Mouse (Mus musculus): ENCODE measurements around the gene Slc25a23. TPM values are rescaled to one million over a fixed set of nuclear protein-coding genes. Genes with fewer than 3 reads are reported as not detected.
A peak's percentile ranks its signal among the peaks of the same experiment; 100 is the strongest.

Slc25a23 gene
- polyA plus RNA-seq, 1 experiment, result 24.2 TPM

DNA sequence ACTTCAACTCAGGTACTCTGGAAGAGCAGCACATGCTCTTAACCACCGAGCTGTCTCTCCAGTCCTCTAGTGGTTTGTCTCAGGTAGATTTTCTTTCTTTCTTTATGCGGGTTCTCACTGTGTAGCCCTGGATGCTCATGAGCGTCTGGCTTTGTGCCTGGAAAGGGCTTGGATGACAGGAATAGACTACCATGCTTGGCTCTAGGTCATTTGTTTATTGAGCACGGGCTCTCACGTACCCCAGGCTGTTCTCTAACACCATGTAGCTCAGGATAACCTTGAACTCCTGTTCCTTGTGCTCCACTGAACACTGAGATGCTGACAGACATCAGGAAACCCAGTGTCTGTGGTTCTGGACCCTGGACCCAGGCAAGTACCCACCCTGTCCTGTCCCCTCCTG lies 22.8 kb upstream of the Slc25a23 start:
- no peaks in the 10 kb centered on the region for H3K27me3 ChIP-seq (ENCODE audit: control insufficient read depth, insufficient read depth, low read length, poor library complexity, severe bottlenecking)
- no peak overlapping the region for H3K27ac ChIP-seq (ENCODE audit: insufficient read depth, low read length)
- no peak overlapping the region for H3K4me3 ChIP-seq (ENCODE audit: low read depth, low read length)
- no peak for TF ChIP-seq POLR2A (IDR thresholded peaks at IDR 0.05; ENCODE audit: insufficient read depth, low read length)
- TF ChIP-seq CTCF (IDR thresholded peaks at IDR 0.05; ENCODE audit: low read depth, low read length), result no peak
- TF ChIP-seq EP300 (IDR thresholded peaks at IDR 0.05; ENCODE audit: insufficient read depth, low read depth, low read length), result no peak
- H3K36me3 ChIP-seq (ENCODE audit: control insufficient read depth, insufficient read depth, low read length, poor library complexity, severe bottlenecking), result no peaks in the 10 kb centered on the region
- peaks cover 2% of the 10 kb centered on the region for H3K4me1 ChIP-seq (ENCODE audit: control insufficient read depth, insufficient read depth, low read length)
- H3K9me3 ChIP-seq (replicated peaks; ENCODE audit: control insufficient read depth, insufficient read depth, low read length, poor library complexity, severe bottlenecking), result no peaks in the 10 kb centered on the region
- H3K9ac ChIP-seq (ENCODE audit: low read depth, poor library complexity, severe bottlenecking), result no peak overlapping the region

DNA sequence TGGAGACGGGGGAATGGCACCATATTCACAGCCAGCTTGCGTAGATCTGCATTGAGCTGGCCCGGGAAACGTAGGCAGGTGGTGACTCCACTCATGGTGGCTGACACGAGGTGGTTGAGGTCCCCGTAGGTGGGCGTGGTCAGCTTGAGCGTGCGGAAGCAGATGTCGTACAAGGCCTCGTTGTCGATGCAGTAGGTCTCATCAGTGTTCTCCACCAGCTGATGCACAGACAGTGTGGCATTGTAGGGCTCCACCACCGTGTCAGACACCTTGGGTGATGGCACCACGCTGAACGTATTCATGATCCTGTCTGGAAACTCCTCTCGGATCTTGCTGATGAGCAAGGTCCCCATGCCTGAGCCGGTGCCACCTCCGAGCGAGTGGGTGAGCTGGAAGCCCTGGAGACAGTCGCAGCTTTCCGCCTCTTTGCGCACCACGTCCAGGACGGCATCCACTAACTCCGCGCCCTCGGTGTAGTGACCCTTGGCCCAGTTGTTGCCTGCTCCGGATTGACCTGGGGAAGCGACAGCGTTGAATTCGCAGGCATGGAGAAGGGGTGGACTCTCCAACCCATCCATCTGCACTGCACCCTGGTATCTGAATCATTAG lies 21.7 kb upstream of the Slc25a23 start:
- Histone ChIP-seq H3K9ac (ENCODE audit: low read depth, poor library complexity, severe bottlenecking) (no peak overlapping the region), H3K9me3 (replicated peaks; ENCODE audit: control insufficient read depth, insufficient read depth, low read length, poor library complexity, severe bottlenecking) (no peaks in the 10 kb centered on the region), H3K27me3 (ENCODE audit: control insufficient read depth, insufficient read depth, low read length, poor library complexity, severe bottlenecking) (no peaks in the 10 kb centered on the region), H3K27ac (ENCODE audit: insufficient read depth, low read length) (no peak overlapping the region), H3K4me3 (ENCODE audit: low read depth, low read length) (no peak overlapping the region), H3K4me1 (ENCODE audit: control insufficient read depth, insufficient read depth, low read length) (peaks cover 2% of the 10 kb centered on the region), H3K36me3 (ENCODE audit: control insufficient read depth, insufficient read depth, low read length, poor library complexity, severe bottlenecking) (no peaks in the 10 kb centered on the region)
- no peak for TF ChIP-seq CTCF (IDR thresholded peaks at IDR 0.05; ENCODE audit: low read depth, low read length)
- TF ChIP-seq EP300 (IDR thresholded peaks at IDR 0.05; ENCODE audit: insufficient read depth, low read depth, low read length), result no peak
- no peak for TF ChIP-seq POLR2A (IDR thresholded peaks at IDR 0.05; ENCODE audit: insufficient read depth, low read length)

GRCm38 (mm10) chr17:57079919-57080318 lies 20.3 kb upstream of the Slc25a23 start:
- Histone ChIP-seq H3K9me3 (replicated peaks; ENCODE audit: control insufficient read depth, insufficient read depth, low read length, poor library complexity, severe bottlenecking) (no peaks in the 10 kb centered on the region), H3K27ac (ENCODE audit: insufficient read depth, low read length) (no peak overlapping the region), H3K9ac (ENCODE audit: low read depth, poor library complexity, severe bottlenecking) (no peak overlapping the region), H3K27me3 (ENCODE audit: control insufficient read depth, insufficient read depth, low read length, poor library complexity, severe bottlenecking) (no peaks in the 10 kb centered on the region), H3K4me1 (ENCODE audit: control insufficient read depth, insufficient read depth, low read length) (peaks cover 2% of the 10 kb centered on the region), H3K36me3 (ENCODE audit: control insufficient read depth, insufficient read depth, low read length, poor library complexity, severe bottlenecking) (no peaks in the 10 kb centered on the region), H3K4me3 (ENCODE audit: low read depth, low read length) (no peak overlapping the region)
- TF ChIP-seq EP300 (IDR thresholded peaks at IDR 0.05; ENCODE audit: insufficient read depth, low read depth, low read length), result no peak
- TF ChIP-seq POLR2A (IDR thresholded peaks at IDR 0.05; ENCODE audit: insufficient read depth, low read length), result no peak
- TF ChIP-seq CTCF (IDR thresholded peaks at IDR 0.05; ENCODE audit: low read depth, low read length), result no peak

DNA sequence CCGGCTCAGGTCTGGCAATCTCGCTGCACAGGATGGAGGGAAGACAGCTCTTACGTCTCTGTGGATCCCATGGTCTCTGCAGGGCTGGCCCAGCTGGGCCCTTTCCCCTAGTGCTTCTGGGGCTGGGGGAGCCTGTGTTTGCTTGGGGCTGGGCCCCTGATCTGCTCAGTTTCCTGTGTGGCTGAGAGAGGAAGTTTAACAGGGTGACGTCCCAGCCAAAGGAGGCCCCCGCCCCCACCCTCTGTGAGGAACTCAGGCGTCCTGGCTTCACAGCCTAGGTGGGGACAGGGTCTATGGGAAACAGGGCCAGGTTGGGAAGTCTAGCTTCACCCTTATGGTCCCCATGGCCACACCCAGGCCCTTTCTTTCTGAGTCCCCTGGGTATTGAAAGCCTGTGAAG lies 18.7 kb upstream of the Slc25a23 start, which contains the start of gene Dennd1c:
Gene Dennd1c (minus strand): TSS at position 179 of the 400 bp plus-strand sequence.
- Histone ChIP-seq H3K36me3 (ENCODE audit: control insufficient read depth, insufficient read depth, low read length, poor library complexity, severe bottlenecking) (no peaks in the 10 kb centered on the region), H3K4me1 (ENCODE audit: control insufficient read depth, insufficient read depth, low read length) (peaks cover 8% of the 10 kb centered on the region), H3K4me3 (ENCODE audit: low read depth, low read length) (no peak within 1 kb of the TSS), H3K27me3 (ENCODE audit: control insufficient read depth, insufficient read depth, low read length, poor library complexity, severe bottlenecking) (no peaks in the 10 kb centered on the region), H3K9ac (ENCODE audit: low read depth, poor library complexity, severe bottlenecking) (no peak within 1 kb of the TSS), H3K9me3 (replicated peaks; ENCODE audit: control insufficient read depth, insufficient read depth, low read length, poor library complexity, severe bottlenecking) (no peaks in the 10 kb centered on the region), H3K27ac (ENCODE audit: insufficient read depth, low read length) (no peak within 1 kb of the TSS)
- no peak for TF ChIP-seq POLR2A (IDR thresholded peaks at IDR 0.05; ENCODE audit: insufficient read depth, low read length)
- no peak for TF ChIP-seq CTCF (IDR thresholded peaks at IDR 0.05; ENCODE audit: low read depth, low read length)
- no peak for TF ChIP-seq EP300 (IDR thresholded peaks at IDR 0.05; ENCODE audit: insufficient read depth, low read depth, low read length)

- no peak overlapping the region for H3K4me3 ChIP-seq (ENCODE audit: low read depth, low read length)
- H3K36me3 ChIP-seq (ENCODE audit: control insufficient read depth, insufficient read depth, low read length, poor library complexity, severe bottlenecking), result no peaks in the 10 kb centered on the region
- H3K4me1 ChIP-seq (ENCODE audit: control insufficient read depth, insufficient read depth, low read length), result peaks cover 10% of the 10 kb centered on the region
- H3K9me3 ChIP-seq (replicated peaks; ENCODE audit: control insufficient read depth, insufficient read depth, low read length, poor library complexity, severe bottlenecking), result no peaks in the 10 kb centered on the region
- no peak overlapping the region for H3K9ac ChIP-seq (ENCODE audit: low read depth, poor library complexity, severe bottlenecking)
- H3K27me3 ChIP-seq (ENCODE audit: control insufficient read depth, insufficient read depth, low read length, poor library complexity, severe bottlenecking), result no peaks in the 10 kb centered on the region
- H3K27ac ChIP-seq (ENCODE audit: insufficient read depth, low read length), result no peak overlapping the region
- no peak for TF ChIP-seq POLR2A (IDR thresholded peaks at IDR 0.05; ENCODE audit: insufficient read depth, low read length)
- no peak for TF ChIP-seq EP300 (IDR thresholded peaks at IDR 0.05; ENCODE audit: insufficient read depth, low read depth, low read length)
- TF ChIP-seq CTCF (IDR thresholded peaks at IDR 0.05; ENCODE audit: low read depth, low read length), result no peak
Measured at GRCm38 (mm10) chr17:57076916-57077315, 17.3 kb upstream of the Slc25a23 start.

DNA sequence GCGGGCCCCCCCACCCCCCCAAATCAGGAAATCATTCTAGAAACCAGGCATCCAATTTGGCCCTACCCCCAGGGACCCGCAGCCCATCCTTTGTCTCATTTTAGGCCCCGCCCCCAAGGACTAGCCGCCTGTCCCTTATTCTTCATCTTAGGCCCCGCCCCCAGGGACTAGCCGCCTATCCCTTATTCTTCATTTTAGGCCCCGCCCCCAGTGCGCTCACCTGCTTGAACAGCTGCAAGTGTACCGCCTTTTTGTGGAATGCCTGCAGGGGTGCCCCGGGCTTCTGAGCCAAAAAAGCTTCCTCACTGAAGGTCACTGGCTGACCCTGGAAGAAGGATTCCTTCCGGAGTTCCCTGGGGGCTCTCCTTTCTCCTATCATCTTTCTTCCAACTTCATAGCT lies 11.0 kb upstream of the Slc25a23 start:
- H3K9ac ChIP-seq (ENCODE audit: low read depth, poor library complexity, severe bottlenecking), result peak overlapping the region; percentile 57
- peak overlapping the region; percentile 48; the same call in 1 of the 2 replicates for H3K27ac ChIP-seq (ENCODE audit: insufficient read depth, low read length)
- peak overlapping the region; percentile 69 for H3K4me3 ChIP-seq (ENCODE audit: low read depth, low read length)

More for the DNA sequence above, 11.0 kb upstream of the Slc25a23 start:
- TF ChIP-seq EP300 (IDR thresholded peaks at IDR 0.05; ENCODE audit: insufficient read depth, low read depth, low read length), result peak; percentile 79; the same call in 1 of the 2 replicates
- TF ChIP-seq CTCF (IDR thresholded peaks at IDR 0.05; ENCODE audit: low read depth, low read length), result no peak
- TF ChIP-seq POLR2A (IDR thresholded peaks at IDR 0.05; ENCODE audit: insufficient read depth, low read length), result no peak
- H3K27me3 ChIP-seq (ENCODE audit: control insufficient read depth, insufficient read depth, low read length, poor library complexity, severe bottlenecking), result no peaks in the 10 kb centered on the region
- peaks cover 16% of the 10 kb centered on the region for H3K4me1 ChIP-seq (ENCODE audit: control insufficient read depth, insufficient read depth, low read length)
- H3K36me3 ChIP-seq (ENCODE audit: control insufficient read depth, insufficient read depth, low read length, poor library complexity, severe bottlenecking), result 0 out of 2 replicates have a peak, but pooled peaks cover 2% of the 10 kb centered on the region
- H3K9me3 ChIP-seq (replicated peaks; ENCODE audit: control insufficient read depth, insufficient read depth, low read length, poor library complexity, severe bottlenecking), result no peaks in the 10 kb centered on the region

Measured in ES-Bruce4 (cell line).